Mouse (Mus musculus): ENCODE measurements around the gene Klrb1b.

The Klrb1b gene

DNA sequence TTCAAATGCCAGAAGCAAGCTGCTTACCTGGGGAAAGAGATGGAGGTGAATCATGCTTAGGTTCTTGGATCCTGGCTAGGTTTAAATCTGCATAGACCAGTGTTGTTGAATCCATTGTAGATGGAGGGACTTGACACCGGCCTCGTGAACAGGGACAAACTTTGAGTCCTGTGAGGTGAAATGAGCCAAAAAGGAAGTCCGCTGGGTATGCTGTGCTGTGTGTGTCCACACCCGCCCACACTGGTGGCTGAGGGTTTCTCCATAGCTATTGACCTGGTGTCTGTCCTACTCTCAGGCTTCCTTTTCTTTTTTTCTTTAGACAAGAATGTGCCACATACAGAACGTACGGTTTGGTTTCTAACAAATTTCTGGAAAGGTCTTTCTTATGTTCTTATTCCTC lies at the start of gene Klrb1b, which contains the start of gene Gm44511:
Gene Klrb1b, minus strand, starts transcription at position 200 of the 400 bp plus-strand sequence.
Gene Gm44511, minus strand, starts transcription at position 184 of the 400 bp plus-strand sequence.
- in situ Hi-C loops (cut with MseI, MboI): loop anchor here in 1 of 2 experiments (25.0 kb wide), 1 partner anchor 711 kb away; the partner anchor contains the start of gene Gabarapl1

DNA sequence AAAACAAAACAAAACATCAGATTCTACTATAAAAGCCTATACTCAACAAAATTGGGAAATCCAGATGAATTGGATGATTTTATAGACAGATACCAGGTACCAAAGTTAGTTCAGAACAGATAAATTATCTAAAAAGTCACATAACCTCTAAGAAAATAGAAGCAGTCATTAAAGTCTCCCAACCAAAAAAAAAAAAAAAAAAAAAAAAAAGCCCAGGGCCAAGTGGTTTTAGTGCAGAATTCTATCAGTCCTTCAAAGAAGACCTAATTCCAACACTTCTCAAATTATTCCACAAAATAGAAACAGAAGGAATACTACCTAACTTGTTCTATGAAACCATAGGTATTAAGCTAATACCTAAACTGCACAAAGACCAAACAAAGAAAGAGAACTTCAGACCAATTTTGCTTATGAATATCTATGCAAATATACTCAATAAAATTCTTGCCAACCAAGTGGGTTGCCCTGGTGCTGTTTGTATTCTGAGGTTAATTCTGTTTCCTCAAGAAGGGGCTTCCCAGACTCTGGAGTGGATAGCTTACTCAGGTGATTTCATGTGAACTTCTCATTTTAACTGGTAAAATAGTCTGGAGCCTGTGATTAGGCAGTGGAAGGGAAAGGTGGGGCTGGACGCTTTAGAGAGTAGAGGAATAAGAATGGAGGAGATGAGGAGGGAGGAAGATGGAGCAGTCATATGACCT lies 45.9 kb upstream of the Klrb1b start:
- in situ Hi-C loops (cut with MseI, MboI): loop anchor here (25.0 kb wide), 1 partner anchor 490 kb away; no protein-coding TSS in a partner anchor

GRCm38 (mm10) chr6:128868861-128869260 lies 42.7 kb upstream of the Klrb1b start:
- in situ Hi-C loops (cut with MseI, MboI): loop anchor here (25.0 kb wide), 1 partner anchor 493 kb away; no protein-coding TSS in a partner anchor

DNA sequence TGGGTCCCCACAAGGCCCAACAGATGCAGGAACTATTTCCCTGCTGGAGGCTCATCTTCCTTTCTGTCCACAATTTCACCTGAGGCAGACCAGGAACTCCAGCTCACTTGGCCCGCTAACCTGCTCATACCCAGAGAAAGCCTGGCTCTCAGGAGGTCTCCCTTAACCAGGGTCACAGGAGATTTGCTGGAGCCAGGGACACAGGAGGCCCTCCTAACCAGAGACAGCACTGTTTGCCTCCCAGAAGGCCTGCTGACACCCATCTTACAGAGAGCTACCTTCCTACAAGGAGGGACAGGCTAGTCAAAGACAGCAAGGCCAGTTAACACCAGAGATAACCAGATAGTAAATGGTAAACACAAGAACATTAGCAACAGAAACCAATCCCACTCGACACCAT lies 31.8 kb upstream of the Klrb1b start:
- in situ Hi-C loops (cut with MseI, MboI): loop anchor here (5.0 to 25.0 kb wide), 5 partner anchors 107 to 504 kb away; no protein-coding TSS in a partner anchor

GRCm38 (mm10) chr6:128856250-128856649 lies 30.1 kb upstream of the Klrb1b start:
- in situ Hi-C loops (cut with MseI, MboI): loop anchor here (5.0 to 25.0 kb wide), 5 partner anchors 109 to 506 kb away; no protein-coding TSS in a partner anchor

DNA sequence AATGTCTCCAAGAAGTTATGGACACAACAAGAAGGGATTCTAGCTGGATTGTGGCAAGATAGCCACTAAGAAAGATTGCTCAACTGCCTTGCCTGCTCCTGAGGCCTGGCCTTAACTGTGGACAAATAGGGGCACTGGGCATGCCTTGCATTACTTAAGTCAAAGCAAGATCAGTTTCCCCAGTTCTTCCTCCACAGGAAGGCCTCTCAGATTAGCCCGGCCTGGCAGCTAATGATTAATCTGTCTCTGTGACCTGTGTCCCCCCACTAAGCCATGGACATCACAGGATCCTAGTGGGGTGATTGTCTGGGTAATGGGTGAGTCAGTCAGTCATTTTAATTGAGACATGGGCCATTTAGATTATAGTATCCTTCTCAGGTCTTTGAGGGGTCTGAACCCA lies 29.3 kb upstream of the Klrb1b start:
- in situ Hi-C loops (cut with MseI, MboI): loop anchor here (5.0 to 25.0 kb wide), 5 partner anchors 109 to 507 kb away; no protein-coding TSS in a partner anchor

GRCm38 (mm10) chr6:128854895-128855294 lies 28.8 kb upstream of the Klrb1b start:
- in situ Hi-C loops (cut with MseI, MboI): loop anchor here (5.0 to 25.0 kb wide), 6 partner anchors 110 to 507 kb away; no protein-coding TSS in a partner anchor

DNA sequence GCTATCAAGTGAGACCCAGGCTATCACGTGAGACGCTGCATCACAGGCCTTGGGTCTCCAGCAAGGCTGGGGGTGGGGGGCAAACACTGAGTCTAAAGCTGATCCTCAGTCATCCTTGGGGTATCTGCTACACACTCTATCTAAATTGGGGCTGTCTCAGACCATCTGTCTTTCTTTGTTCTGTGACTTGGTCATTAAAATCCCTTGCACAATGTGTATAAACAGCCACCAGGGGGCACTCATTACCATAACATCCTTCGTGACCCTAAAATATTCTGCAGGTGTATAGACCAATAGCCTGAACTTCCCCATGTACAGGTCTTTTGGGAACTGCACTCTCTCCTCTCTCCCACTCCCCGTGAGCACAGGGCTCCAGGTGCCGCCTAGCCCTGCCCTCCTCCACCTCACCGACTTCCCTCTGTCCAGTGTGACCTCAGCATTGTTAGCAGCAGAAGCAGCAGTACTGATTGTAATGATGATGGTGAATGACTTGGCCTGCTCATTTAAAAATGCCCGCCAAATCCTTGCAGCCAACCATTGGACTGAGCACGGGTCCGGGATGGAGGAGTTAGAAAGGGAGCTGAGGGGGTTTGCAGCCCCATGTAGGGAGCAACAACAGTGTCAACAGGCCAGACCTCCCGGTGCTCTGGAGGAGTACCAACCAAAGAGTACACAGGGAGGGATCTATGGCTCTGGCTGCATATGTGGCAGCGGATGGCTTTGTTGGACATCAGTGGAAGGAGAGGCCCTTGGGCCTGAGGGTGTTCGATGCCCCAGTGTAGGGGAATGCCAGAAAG lies 28.1 kb upstream of the Klrb1b start:
- in situ Hi-C loops (cut with MseI, MboI): loop anchor here (5.0 to 25.0 kb wide), 5 partner anchors 111 to 508 kb away; no protein-coding TSS in a partner anchor

- in situ Hi-C loops (cut with MseI, MboI): loop anchor here (5.0 to 25.0 kb wide), 5 partner anchors 112 to 510 kb away; no protein-coding TSS in a partner anchor
Observed at GRCm38 (mm10) chr6:128852766-128853165, 26.6 kb upstream of the Klrb1b start.

GRCm38 (mm10) chr6:128851151-128851550 lies 25.0 kb upstream of the Klrb1b start:
- in situ Hi-C loops (cut with MseI, MboI): loop anchor here (5.0 to 25.0 kb wide), 5 partner anchors 114 to 511 kb away; no protein-coding TSS in a partner anchor

- in situ Hi-C loops (cut with MseI, MboI): loop anchor here (5.0 to 25.0 kb wide), 5 partner anchors 114 to 512 kb away; no protein-coding TSS in a partner anchor
Observed at GRCm38 (mm10) chr6:128850671-128851070, 24.5 kb upstream of the Klrb1b start.

- in situ Hi-C loops (cut with MseI, MboI): loop anchor here (5.0 to 25.0 kb wide), 7 partner anchors 85 to 687 kb away; partner anchors contain the start of gene Gabarapl1 (in 1 of the 2)
Observed at GRCm38 (mm10) chr6:128849902-128850301, 23.8 kb upstream of the Klrb1b start.

- in situ Hi-C loops (cut with MseI, MboI): loop anchor here (10.0 to 25.0 kb wide), 2 partner anchors 83 to 690 kb away; partner anchors contain the start of gene Gabarapl1 (in 1 of the 2)
Observed at GRCm38 (mm10) chr6:128847401-128847800, 21.3 kb upstream of the Klrb1b start.

- in situ Hi-C loops (cut with MseI, MboI): loop anchor here (10.0 to 25.0 kb wide), 2 partner anchors 81 to 691 kb away; partner anchors contain the start of gene Gabarapl1 (in 1 of the 2)
Observed at GRCm38 (mm10) chr6:128845998-128846542, 19.9 kb upstream of the Klrb1b start.

GRCm38 (mm10) chr6:128845319-128845979 lies 19.3 kb upstream of the Klrb1b start:
- in situ Hi-C loops (cut with MseI, MboI): loop anchor here (10.0 to 25.0 kb wide), 2 partner anchors 81 to 692 kb away; partner anchors contain the start of gene Gabarapl1 (in 1 of the 2)

DNA sequence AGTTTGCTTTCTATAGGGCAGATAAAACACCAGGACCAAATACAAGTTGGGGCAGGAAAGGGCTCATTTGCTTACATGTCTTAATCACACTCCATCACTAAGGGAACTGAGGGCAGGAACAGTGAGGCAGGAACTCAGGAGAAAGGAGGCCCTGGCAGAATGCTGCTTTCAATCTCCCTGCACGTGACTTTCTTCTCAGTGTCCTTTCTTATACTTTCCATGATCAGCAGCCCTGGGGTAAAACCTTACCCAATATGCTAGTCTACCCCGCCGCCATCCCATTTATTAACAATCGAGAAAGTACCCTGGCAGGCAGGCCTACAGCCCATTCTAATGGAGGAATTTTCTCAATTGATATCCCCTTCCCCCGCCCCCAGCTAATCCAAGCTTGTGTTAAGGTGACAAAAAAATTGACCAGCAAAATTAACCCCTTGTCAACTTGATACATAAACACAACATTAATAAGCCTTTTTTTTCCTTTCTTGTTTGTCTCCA lies 18.5 kb upstream of the Klrb1b start:
- in situ Hi-C loops (cut with MseI, MboI): loop anchor here (5.0 to 25.0 kb wide), 3 partner anchors 37 to 693 kb away; partner anchors contain the start of gene Gabarapl1 (in 1 of the 2)

- in situ Hi-C loops (cut with MseI, MboI): loop anchor here (5.0 to 25.0 kb wide), 3 partner anchors 37 to 693 kb away; partner anchors contain the start of gene Gabarapl1 (in 1 of the 2)
Observed at GRCm38 (mm10) chr6:128844131-128844530, 18.0 kb upstream of the Klrb1b start.

DNA sequence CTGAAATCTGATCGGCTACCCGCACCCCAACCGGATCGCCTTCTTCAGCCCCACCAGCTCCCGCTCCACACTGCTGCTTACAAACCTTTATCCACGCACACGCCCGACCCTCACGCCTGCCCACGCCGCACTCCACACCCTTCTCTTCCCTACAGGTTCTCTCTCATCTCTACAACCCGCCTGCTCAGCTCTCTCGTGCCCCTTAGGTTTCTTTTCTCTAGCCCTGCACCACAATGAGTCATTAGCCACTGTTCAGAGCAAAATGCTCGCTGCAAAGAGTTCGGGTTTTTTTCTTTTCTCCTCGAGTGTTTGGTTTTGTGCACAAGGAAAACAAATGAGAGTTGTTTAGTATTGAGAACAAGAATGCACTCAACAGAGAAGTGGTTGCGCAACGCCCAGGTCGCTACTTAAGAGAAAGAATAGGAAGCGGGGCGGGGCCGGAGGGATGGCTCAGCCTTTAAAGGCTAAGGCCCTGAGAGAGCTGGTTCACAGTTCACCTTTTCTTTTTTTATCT lies 17.4 kb upstream of the Klrb1b start:
- in situ Hi-C loops (cut with MseI, MboI): loop anchor here (5.0 to 25.0 kb wide), 3 partner anchors 36 to 694 kb away; partner anchors contain the start of gene Gabarapl1 (in 1 of the 2)

GRCm38 (mm10) chr6:128842945-128843478 lies 16.9 kb upstream of the Klrb1b start:
- in situ Hi-C loops (cut with MseI, MboI): loop anchor here (5.0 to 25.0 kb wide), 3 partner anchors 36 to 694 kb away; partner anchors contain the start of gene Gabarapl1 (in 1 of the 2)

All from mouse trophoblast stem cell (cell line).